Mouse (Mus musculus): Measurements from ENCODE around the gene Gm8232.
"Not testable (repeated sequence)": the region's sequence is repeated elsewhere in the genome, so short reads cannot be mapped to it uniquely, and the experiment has no call there.

Gm8232 gene

DNA sequence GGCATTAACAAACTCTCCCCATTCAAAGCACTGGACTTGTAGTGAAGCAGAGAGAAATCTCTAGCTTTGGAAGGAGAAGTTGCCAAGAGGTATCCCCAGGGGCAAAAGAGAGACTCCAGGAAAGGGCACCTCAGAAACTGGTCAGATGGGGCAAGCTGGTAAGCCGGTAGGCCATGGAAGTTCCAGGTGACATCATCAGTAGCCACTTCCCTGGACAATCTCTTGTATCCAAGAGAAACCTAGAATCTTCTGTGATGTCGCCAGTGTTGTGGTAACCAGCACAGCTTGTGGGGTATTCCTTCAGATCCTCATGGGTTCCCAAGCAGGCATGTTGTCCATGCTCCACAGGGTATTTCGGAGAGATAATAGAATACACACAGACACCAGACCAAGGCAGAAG lies at the start of gene Gm8232:
Gene Gm8232 (plus strand): TSS at position 301 of the 400 bp plus-strand sequence.
- DNase-seq (ENCODE audit: extremely low read depth, insufficient read length, low spot score): not testable (repeated sequence)

DNA sequence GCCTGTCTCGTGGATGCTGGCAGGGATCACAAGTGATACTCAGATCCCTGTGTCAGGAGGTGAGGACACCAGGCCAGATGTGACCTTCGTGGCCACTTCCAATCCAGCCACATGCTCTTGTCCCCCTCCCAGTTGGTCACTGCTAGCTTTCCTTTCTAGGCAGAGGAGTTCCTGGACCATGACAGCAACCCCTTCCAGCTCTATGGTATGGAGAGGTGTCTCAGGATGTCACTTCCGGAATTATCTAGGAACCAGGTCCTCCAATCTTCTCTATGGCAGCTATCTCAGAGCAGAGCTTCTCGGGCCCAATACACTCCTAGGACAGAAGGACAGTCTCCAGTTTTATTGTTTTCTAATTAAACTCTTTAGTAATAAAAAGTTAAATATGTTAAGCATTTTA lies 49.2 kb upstream of the Gm8232 start:
- DNase-seq (ENCODE audit: extremely low read depth, insufficient read length, low spot score): not testable (repeated sequence)

DNA sequence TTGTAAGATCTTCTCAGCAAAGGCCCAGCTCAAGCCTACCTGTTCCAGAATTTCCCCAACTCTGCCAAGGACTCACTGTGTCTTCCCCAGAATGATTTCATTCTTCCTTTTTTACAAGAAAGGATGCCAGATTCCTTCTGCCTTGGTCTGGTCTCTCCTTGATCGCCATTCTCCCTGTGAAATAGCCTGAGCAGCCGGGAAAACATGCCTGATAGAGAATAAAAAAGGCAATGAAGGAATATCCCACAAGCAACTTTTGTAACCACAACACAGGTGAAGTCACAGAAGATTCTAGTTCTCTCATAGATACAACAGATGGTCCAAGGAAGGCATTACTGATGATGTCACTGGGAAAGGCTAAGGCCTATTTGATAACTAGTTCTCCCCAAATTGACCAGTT lies 22.8 kb upstream of the Gm8232 start, which contains the start of gene Gm3371:
Gene Gm3371 (minus strand): TSS at position 101 of the 400 bp plus-strand sequence.
- DNase-seq (ENCODE audit: extremely low read depth, insufficient read length, low spot score): not testable (repeated sequence)

All from 3134 (cell line).